Mouse (Mus musculus): ENCODE data around the gene Hist1h2bf.

GRCm38 (mm10) chr13:23577835-23578234 is 3.8 kb upstream of the Hist1h2bf start:
- TF ChIP-seq POLR2A (IDR thresholded peaks at IDR 0.05; ENCODE audit: borderline replicate concordance, extremely low read depth, low read depth, low read length) (no peak), CTCF (IDR thresholded peaks at IDR 0.05; ENCODE audit: insufficient read depth, low read length) (no peak)
